Mouse (Mus musculus): ENCODE results near the gene Crebl2. TPM values are rescaled to one million over a fixed set of nuclear protein-coding genes. Genes with fewer than 3 reads are reported as not detected.

Gene Crebl2
- polyA plus RNA-seq, 1 experiment = 7.6 TPM

GRCm38 (mm10) chr6:134870209-134870742, 40.3 kb downstream of the Crebl2 start:
- TF ChIP-seq EP300 (IDR thresholded peaks at IDR 0.05; ENCODE audit: insufficient read depth, low read depth, low read length) (no peak), POLR2A (IDR thresholded peaks at IDR 0.05; ENCODE audit: insufficient read depth, low read length) (no peak), CTCF (IDR thresholded peaks at IDR 0.05; ENCODE audit: low read depth, low read length) (no peak)
- Histone ChIP-seq H3K4me1 (ENCODE audit: control insufficient read depth, insufficient read depth, low read length) (no peaks in the 10 kb centered on the region), H3K4me3 (ENCODE audit: low read depth, low read length) (no peak overlapping the region), H3K9me3 (replicated peaks; ENCODE audit: control insufficient read depth, insufficient read depth, low read length, poor library complexity, severe bottlenecking) (peaks cover 5% of the 10 kb centered on the region; the same call in 1 of the 2 replicates), H3K36me3 (ENCODE audit: control insufficient read depth, insufficient read depth, low read length, poor library complexity, severe bottlenecking) (peaks cover 10% of the 10 kb centered on the region; the same call in 1 of the 2 replicates), H3K9ac (ENCODE audit: low read depth, poor library complexity, severe bottlenecking) (no peak overlapping the region), H3K27me3 (ENCODE audit: control insufficient read depth, insufficient read depth, low read length, poor library complexity, severe bottlenecking) (no peaks in the 10 kb centered on the region), H3K27ac (ENCODE audit: insufficient read depth, low read length) (no peak overlapping the region)

- TF ChIP-seq EP300 (IDR thresholded peaks at IDR 0.05; ENCODE audit: insufficient read depth, low read depth, low read length) = no peak
- no peak for TF ChIP-seq CTCF (IDR thresholded peaks at IDR 0.05; ENCODE audit: low read depth, low read length)
- TF ChIP-seq POLR2A (IDR thresholded peaks at IDR 0.05; ENCODE audit: insufficient read depth, low read length) = no peak
- Histone ChIP-seq H3K4me3 (ENCODE audit: low read depth, low read length) (no peak overlapping the region), H3K36me3 (ENCODE audit: control insufficient read depth, insufficient read depth, low read length, poor library complexity, severe bottlenecking) (peaks cover 11% of the 10 kb centered on the region), H3K9me3 (replicated peaks; ENCODE audit: control insufficient read depth, insufficient read depth, low read length, poor library complexity, severe bottlenecking) (peaks cover 5% of the 10 kb centered on the region; the same call in 1 of the 2 replicates), H3K27me3 (ENCODE audit: control insufficient read depth, insufficient read depth, low read length, poor library complexity, severe bottlenecking) (no peaks in the 10 kb centered on the region), H3K9ac (ENCODE audit: low read depth, poor library complexity, severe bottlenecking) (no peak overlapping the region), H3K27ac (ENCODE audit: insufficient read depth, low read length) (no peak overlapping the region), H3K4me1 (ENCODE audit: control insufficient read depth, insufficient read depth, low read length) (no peaks in the 10 kb centered on the region)
Observed at GRCm38 (mm10) chr6:134870887-134871286, 40.9 kb downstream of the Crebl2 start.

- no peak for TF ChIP-seq EP300 (IDR thresholded peaks at IDR 0.05; ENCODE audit: insufficient read depth, low read depth, low read length)
- no peak for TF ChIP-seq CTCF (IDR thresholded peaks at IDR 0.05; ENCODE audit: low read depth, low read length)
- TF ChIP-seq POLR2A (IDR thresholded peaks at IDR 0.05; ENCODE audit: insufficient read depth, low read length) = no peak
- Histone ChIP-seq H3K27me3 (ENCODE audit: control insufficient read depth, insufficient read depth, low read length, poor library complexity, severe bottlenecking) (no peaks in the 10 kb centered on the region), H3K9me3 (replicated peaks; ENCODE audit: control insufficient read depth, insufficient read depth, low read length, poor library complexity, severe bottlenecking) (peaks cover 5% of the 10 kb centered on the region; the same call in 1 of the 2 replicates), H3K9ac (ENCODE audit: low read depth, poor library complexity, severe bottlenecking) (no peak overlapping the region), H3K4me3 (ENCODE audit: low read depth, low read length) (no peak overlapping the region), H3K4me1 (ENCODE audit: control insufficient read depth, insufficient read depth, low read length) (no peaks in the 10 kb centered on the region), H3K27ac (ENCODE audit: insufficient read depth, low read length) (no peak overlapping the region), H3K36me3 (ENCODE audit: control insufficient read depth, insufficient read depth, low read length, poor library complexity, severe bottlenecking) (peaks cover 11% of the 10 kb centered on the region)
Observed at GRCm38 (mm10) chr6:134872236-134872635, 42.3 kb downstream of the Crebl2 start.

- H3K9me3 ChIP-seq (replicated peaks; ENCODE audit: control insufficient read depth, insufficient read depth, low read length, poor library complexity, severe bottlenecking) = peaks cover 5% of the 10 kb centered on the region; the same call in 1 of the 2 replicates
- no peak overlapping the region for H3K27ac ChIP-seq (ENCODE audit: insufficient read depth, low read length)
- H3K9ac ChIP-seq (ENCODE audit: low read depth, poor library complexity, severe bottlenecking) = no peak overlapping the region
- peaks cover 11% of the 10 kb centered on the region for H3K36me3 ChIP-seq (ENCODE audit: control insufficient read depth, insufficient read depth, low read length, poor library complexity, severe bottlenecking)
- H3K4me3 ChIP-seq (ENCODE audit: low read depth, low read length) = no peak overlapping the region
- TF ChIP-seq POLR2A (IDR thresholded peaks at IDR 0.05; ENCODE audit: insufficient read depth, low read length) = no peak
- no peak for TF ChIP-seq EP300 (IDR thresholded peaks at IDR 0.05; ENCODE audit: insufficient read depth, low read depth, low read length)
- TF ChIP-seq CTCF (IDR thresholded peaks at IDR 0.05; ENCODE audit: low read depth, low read length) = no peak
- no peaks in the 10 kb centered on the region for H3K4me1 ChIP-seq (ENCODE audit: control insufficient read depth, insufficient read depth, low read length)
- no peaks in the 10 kb centered on the region for H3K27me3 ChIP-seq (ENCODE audit: control insufficient read depth, insufficient read depth, low read length, poor library complexity, severe bottlenecking)
Observed at GRCm38 (mm10) chr6:134873018-134873417, 43.1 kb downstream of the Crebl2 start.

- peaks cover 7% of the 10 kb centered on the region; the same call in 1 of the 2 replicates for H3K36me3 ChIP-seq (ENCODE audit: control insufficient read depth, insufficient read depth, low read length, poor library complexity, severe bottlenecking)
- H3K9me3 ChIP-seq (replicated peaks; ENCODE audit: control insufficient read depth, insufficient read depth, low read length, poor library complexity, severe bottlenecking) = no peaks in the 10 kb centered on the region
- H3K27ac ChIP-seq (ENCODE audit: insufficient read depth, low read length) = no peak overlapping the region
- H3K4me3 ChIP-seq (ENCODE audit: low read depth, low read length) = no peak overlapping the region
- H3K4me1 ChIP-seq (ENCODE audit: control insufficient read depth, insufficient read depth, low read length) = no peaks in the 10 kb centered on the region
- peak; percentile 36 for TF ChIP-seq CTCF (IDR thresholded peaks at IDR 0.05; ENCODE audit: low read depth, low read length)
- no peak for TF ChIP-seq POLR2A (IDR thresholded peaks at IDR 0.05; ENCODE audit: insufficient read depth, low read length)
- TF ChIP-seq EP300 (IDR thresholded peaks at IDR 0.05; ENCODE audit: insufficient read depth, low read depth, low read length) = no peak
- no peaks in the 10 kb centered on the region for H3K27me3 ChIP-seq (ENCODE audit: control insufficient read depth, insufficient read depth, low read length, poor library complexity, severe bottlenecking)
- H3K9ac ChIP-seq (ENCODE audit: low read depth, poor library complexity, severe bottlenecking) = no peak overlapping the region
Observed at GRCm38 (mm10) chr6:134876795-134877194, 46.8 kb downstream of the Crebl2 start.

GRCm38 (mm10) chr6:134877276-134877675, 47.3 kb downstream of the Crebl2 start:
- H3K36me3 ChIP-seq (ENCODE audit: control insufficient read depth, insufficient read depth, low read length, poor library complexity, severe bottlenecking) = peaks cover 10% of the 10 kb centered on the region; the same call in 1 of the 2 replicates
- H3K4me3 ChIP-seq (ENCODE audit: low read depth, low read length) = no peak overlapping the region
- H3K27ac ChIP-seq (ENCODE audit: insufficient read depth, low read length) = no peak overlapping the region
- TF ChIP-seq EP300 (IDR thresholded peaks at IDR 0.05; ENCODE audit: insufficient read depth, low read depth, low read length) (no peak), CTCF (IDR thresholded peaks at IDR 0.05; ENCODE audit: low read depth, low read length) (no peak), POLR2A (IDR thresholded peaks at IDR 0.05; ENCODE audit: insufficient read depth, low read length) (no peak)
- H3K9me3 ChIP-seq (replicated peaks; ENCODE audit: control insufficient read depth, insufficient read depth, low read length, poor library complexity, severe bottlenecking) = no peaks in the 10 kb centered on the region
- H3K4me1 ChIP-seq (ENCODE audit: control insufficient read depth, insufficient read depth, low read length) = no peaks in the 10 kb centered on the region
- no peak overlapping the region for H3K9ac ChIP-seq (ENCODE audit: low read depth, poor library complexity, severe bottlenecking)
- no peaks in the 10 kb centered on the region for H3K27me3 ChIP-seq (ENCODE audit: control insufficient read depth, insufficient read depth, low read length, poor library complexity, severe bottlenecking)
